Mouse (Mus musculus): ENCODE data around the gene Gpsm1.

DNA sequence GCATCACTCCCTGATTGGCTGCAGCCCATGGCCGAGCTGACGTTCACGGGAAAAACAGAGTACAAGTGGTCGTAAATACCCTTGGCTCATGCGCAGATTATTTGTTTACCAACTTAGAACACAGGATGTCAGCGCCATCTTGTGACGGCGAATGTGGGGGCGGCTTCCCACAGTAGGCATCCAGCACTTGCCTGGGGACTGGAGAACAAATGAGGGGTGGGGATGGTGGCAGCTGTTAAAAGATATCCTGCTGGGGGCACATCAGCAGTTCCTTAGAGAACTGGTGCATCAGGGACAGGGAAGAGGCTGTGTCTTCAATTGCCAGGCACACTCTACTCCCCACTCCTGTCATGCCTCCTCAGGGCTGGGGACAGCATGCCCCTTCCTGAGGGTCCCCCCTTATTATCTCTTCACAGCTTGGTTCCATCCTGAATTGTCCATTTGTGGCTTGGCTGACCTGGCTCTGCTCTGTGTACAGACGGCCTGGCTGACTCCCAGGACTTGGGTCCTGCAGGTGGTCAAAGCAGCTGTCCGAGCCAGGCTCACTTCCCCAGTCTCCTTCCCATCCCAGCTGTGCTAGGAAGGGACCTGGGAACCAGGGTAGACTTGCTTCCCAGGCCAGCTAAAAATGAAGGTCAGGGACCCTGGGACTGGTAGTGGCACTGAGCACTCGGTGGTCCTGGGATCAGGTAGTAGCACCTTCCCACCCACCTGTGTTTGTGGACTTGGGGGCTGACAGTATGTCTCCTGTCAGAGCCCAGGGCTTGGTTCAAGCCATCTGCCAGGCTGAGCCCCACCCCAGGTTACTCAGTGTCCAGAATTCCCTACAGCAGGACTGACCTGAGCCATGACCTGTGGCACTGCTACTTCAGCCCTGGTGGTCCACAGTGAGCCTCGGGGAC lies 23.2 kb downstream of the Gpsm1 start:
- no peak for TF ChIP-seq CTCF (IDR thresholded peaks at IDR 0.05; ENCODE audit: borderline replicate concordance, insufficient read depth, low read depth, low read length)
- TF ChIP-seq POLR2A (IDR thresholded peaks at IDR 0.05; ENCODE audit: borderline replicate concordance, insufficient read depth, low read length), result no peak
